Mouse (Mus musculus) forebrain, embryonic 15.5 days (tissue): ENCODE measurements around the gene Gm33543. TPM values are rescaled to one million over a fixed set of nuclear protein-coding genes. Genes with fewer than 3 reads are reported as not detected.

Experiments used
- polyA plus RNA-seq: library from polyadenylated mRNA; unstranded; fragments of >200 nt; fragmentation: Nextera tagmentation; extraction: Ambion mirVana; gene quantifications from 2 replicates; pipeline ENCODE4 v1.2.1, GENCODE M21; 2015

Gene Gm33543
- polyA plus RNA-seq, 1 experiment from 2014 or later = not detected

Other genes starting within 250 kb of the Gm33543 start
- not detected in 2 replicates for gene Anapc15-ps, start 169.5 kb downstream of the Gm33543 start, polyA plus RNA-seq
- 17.3 and 18.2 TPM in 2 replicates for gene Eea1, start 97.7 kb upstream of the Gm33543 start, polyA plus RNA-seq